Mouse (Mus musculus) adrenal gland, postnatal 4 days (tissue): Measurements from ENCODE around the gene B4gat1. TPM values are rescaled to one million over a fixed set of nuclear protein-coding genes. Genes with fewer than 3 reads are reported as not detected.

Experiments used
- DNase-seq, 2 experiments: peaks; one replicate each; pipeline ENCODE4 v3.0.0; 2021 to 2022; ENCODE audit warnings: low spot score in 2 of 2, mixed read lengths in 2 of 2
- total RNA-seq, 2 experiments: library from RNA; stranded (reverse); gene quantifications; 2 replicates each; pipeline ENCODE4 v1.2.3; 2021

Gene B4gat1
- total RNA-seq, 2 experiments from 2014 or later = 48.0 to 49.0 TPM

- DNase-seq = peak; percentile 76 to 84
These were observed 14.8 kb upstream of the B4gat1 start, which contains the start of gene Slc29a2 for GRCm38 (mm10) chr19:5023621-5024479. Slc29a2 (plus strand) TSS chr19:5023860.

DNA sequence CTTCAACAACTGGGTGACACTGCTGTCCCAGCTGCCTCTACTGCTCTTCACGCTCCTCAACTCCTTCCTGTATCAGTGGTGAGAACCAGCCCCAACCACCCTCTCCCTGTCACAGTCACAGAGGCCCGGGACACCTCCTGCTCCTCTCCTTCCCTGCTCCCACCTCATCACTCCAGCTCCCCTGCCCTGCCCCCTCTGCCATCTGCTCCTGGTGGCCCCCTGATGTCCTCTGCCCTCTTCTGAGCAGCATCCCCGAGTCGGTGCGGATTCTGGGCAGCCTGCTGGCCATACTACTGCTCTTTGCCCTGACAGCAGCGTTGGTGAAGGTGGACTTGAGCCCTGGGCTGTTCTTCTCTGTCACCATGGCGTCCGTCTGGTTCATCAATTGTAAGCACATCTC, 12.5 kb upstream of the B4gat1 start:
- no peak for DNase-seq

DNA sequence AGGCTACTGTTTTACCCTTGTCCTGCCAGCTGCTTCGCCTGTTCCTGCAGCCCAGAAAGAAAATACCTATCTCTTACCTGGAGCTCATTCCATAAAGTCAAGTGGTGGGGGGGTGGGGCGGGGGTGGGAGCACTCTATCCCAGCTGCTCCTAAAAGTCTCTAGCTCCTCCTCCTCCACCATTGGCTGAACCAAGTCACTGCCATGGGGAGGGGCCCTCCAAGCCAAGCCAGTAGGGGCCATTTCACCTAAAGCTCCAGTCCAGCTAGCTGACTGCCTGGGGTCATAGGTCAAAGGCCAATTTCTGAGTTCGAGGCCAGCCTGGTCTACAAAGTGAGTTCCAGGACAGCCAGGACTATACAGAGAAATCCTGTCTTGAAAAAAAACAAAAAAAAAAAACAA, 5.9 kb upstream of the B4gat1 start:
- DNase-seq = no peak

DNA sequence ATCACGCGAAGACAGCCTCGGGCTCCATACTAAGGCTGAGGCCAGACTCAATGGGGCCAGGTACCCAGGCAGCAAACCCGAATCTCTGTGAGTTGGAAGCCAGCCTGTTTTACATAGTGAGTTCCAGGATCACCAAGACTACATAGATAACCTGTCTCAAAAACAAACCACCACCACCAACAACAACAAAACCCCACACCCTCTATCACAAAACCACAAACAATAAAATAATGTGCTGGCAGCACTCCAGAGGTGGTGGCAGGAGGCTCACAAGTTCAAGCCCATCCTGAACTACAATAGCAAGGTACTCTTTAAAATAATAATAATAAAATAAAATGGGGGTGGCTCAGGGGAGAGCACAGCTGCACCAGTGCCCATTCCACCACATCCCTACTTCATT, 2.0 kb upstream of the B4gat1 start:
- no peak for DNase-seq

GRCm38 (mm10) chr19:5037678-5038571, 701 bp upstream of the B4gat1 start:
- DNase-seq = peak in 1 of 2 experiments; percentile 63

DNA sequence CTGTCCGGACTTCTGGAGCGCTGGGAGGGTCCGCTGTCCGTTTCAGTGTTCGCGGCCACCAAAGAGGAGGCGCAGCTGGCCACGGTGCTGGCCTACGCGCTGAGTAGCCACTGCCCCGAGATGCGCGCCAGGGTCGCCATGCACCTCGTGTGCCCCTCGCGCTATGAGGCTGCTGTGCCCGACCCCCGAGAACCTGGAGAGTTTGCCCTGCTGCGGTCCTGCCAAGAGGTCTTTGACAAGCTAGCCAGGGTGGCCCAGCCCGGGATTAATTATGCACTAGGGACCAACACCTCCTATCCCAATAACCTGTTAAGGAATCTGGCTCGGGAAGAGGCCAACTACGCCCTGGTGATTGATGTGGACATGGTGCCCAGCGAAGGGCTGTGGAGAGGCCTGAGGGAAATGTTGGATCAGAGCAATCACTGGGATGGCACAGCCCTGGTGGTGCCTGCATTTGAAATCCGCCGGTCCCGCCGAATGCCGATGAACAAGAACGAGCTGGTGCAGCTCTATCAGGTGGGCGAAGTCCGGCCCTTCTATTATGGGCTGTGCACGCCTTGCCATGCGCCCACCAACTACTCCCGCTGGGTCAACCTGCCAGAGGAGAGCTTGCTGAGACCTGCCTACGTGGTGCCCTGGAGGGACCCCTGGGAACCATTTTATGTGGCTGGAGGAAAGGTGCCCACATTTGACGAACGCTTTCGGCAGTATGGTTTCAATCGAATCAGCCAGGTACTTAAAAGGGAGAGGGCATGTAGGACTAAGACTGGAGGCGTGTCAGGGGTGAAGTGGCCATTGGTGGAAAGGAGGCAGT, 882 bp downstream of the B4gat1 start:
- DNase-seq = no peak

DNA sequence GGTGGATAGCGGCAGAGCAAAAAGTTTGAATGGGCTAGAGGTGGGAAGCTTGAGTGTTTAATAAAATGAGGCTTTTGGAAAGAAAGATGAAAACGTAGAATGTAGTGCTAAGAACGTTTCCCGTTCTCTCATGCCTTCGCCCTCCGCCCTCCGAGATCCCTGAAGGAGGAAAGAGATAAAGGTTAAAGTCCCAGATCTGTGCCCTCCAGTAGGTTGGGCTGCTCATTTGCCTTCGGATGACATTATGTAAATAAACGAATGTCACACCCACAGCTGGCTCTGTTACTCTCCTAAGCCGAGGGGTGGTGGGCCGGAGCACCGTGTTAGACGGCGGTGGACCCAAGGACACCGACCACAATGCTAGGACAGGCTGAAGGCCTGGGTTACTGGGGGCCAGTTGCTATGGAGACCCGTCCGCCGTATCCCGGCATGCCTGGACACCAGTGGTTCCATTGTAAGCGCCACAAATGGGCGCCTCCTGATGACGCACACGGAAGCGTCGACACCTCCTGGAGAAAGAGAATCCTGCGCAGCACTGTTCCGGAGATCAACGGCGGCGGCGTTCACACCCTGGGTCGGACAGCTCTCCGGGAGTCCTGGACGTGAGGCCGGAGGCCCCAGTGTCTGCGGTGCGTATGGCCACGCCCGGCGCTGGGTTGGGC, 2.4 kb downstream of the B4gat1 start, which contains the start of gene Brms1:
Gene Brms1 (plus strand): TSS at position 493 of the 662 bp plus-strand sequence.
- DNase-seq = peak; percentile 73 to 86

DNA sequence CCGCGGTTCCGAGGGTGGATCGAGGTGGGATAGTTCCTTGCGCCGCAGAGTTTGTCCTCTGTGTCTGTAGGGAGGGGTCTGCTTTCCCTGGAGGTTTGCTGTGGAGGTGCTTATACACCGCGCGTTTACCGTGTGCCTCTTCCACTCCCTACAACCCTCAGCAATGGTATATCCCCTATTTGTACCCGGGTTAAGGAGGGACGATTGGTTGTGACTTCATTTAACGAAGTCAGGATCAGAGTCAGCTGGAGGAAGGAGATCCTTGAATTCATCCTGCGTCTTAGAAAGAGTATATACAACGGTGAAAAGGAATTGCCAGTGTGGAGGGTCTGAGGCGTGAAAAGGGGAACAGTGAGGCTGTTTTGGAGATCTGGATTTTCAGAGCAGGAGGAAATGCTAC, 3.0 kb downstream of the B4gat1 start:
- no peak for DNase-seq

GRCm38 (mm10) chr19:5045531-5045930, 6.9 kb downstream of the B4gat1 start:
- DNase-seq = no peak

DNA sequence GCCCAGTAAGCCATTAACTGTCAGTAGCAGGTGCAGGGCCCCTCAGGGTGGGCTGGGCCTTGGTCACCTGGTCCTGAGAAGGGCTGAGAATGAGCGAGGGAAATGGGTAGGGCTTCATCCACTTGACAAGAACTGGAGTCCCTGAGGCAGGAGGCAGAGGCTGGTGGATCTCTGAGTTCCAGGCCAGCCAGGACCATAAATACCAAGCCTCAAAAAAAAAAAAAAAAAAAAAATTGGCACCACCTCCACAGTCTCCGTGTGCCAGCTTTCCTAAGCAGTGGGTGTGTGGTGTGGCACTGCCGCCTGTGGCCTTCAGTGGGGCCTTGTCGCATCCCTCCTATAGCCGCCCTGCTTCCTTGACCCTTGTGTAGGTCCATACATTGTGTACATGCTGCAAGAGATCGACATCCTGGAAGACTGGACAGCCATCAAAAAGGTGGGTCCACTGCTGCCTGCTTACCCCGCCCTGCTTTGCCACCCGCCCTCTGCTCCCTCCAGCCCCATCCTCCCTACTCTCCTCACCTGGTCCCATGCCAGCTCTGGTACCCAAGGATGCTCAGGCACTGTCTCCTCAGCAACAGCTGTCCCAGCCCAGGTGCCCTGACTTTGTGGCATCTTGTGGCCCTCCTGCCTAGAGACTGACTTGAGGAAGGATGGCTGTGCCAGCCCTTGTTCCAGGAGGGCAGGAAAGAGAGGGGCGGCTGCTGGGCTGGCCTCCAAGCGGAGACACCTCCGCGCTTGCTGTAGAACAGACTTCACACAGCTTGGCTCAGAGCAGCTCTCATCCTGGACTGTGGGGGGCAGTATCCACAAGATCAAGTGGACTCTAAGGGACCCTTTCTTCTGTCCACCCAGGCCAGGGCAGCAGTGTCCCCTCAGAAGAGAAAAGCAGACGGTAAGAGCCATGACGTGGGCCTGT, 9.8 kb downstream of the B4gat1 start:
- DNase-seq = no peak

- DNase-seq = no peak
These were observed 10.7 kb downstream of the B4gat1 start for GRCm38 (mm10) chr19:5049325-5049724.

DNA sequence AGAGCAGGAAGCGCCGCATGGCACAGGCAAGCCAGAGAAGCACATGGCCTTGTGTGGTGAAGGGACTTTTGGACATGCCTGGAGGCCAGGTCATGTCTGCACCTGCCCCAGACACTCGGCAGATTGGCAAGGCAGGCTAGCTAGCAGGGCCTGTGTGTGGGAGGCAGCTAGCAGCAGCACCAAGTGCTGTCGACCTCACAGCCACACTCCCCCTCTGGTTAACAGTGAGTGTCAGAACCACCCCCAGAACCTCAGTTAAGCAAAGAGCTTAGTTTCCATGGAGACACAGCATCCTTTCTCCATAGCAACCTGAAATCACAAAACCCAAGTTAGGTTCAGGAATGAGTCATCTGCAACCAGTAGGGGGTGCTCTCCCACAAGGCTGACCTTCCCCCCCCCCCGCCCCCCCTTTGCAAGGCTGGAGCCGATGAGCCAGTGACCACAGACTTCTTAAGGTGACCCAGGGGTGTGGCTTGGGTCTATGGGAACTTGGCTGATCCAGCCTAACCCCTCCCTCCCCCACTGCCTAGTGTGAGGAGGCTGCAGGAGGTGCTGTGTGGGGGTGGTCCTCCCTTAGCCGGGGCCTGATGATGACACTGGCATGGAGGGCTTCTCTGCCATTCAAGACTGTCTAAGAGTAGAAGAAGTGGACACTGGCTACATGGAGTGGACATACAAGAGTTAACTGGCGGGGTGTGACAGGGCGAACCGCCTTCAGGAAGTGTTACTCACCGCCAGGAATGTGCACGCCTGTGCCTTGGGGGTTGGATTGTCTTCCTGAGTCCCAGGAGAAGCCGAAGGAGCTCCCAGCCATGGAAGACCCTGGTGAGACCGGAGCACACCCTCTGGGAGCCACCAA, 11.7 kb downstream of the B4gat1 start, which contains the start of gene Rin1:
Gene Rin1 (plus strand): TSS at position 435 of the 859 bp plus-strand sequence.
- DNase-seq = no peak

DNA sequence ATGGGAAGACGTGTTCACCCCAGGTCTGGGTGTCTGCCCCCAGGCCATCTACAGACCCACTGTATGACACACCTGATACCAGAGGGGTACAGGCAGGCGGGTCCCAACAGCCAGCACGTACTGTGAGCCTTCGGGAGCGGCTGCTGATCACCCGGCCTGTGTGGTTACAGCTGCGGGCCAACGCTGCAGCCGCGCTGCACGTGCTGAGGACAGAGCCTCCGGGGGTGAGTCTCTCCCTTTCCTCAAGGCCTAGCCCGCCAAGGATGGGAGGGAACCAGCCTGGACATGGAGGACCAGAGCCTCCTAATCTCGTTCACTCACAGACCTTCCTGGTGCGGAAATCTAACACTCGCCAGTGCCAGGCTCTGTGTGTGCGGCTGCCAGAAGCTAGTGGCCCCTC, 12.4 kb downstream of the B4gat1 start:
- no peak for DNase-seq

- DNase-seq = no peak
These were observed 12.9 kb downstream of the B4gat1 start for GRCm38 (mm10) chr19:5051515-5051914.

- DNase-seq = no peak
These were observed 13.7 kb downstream of the B4gat1 start for GRCm38 (mm10) chr19:5052166-5052822.

- DNase-seq = no peak
These were observed 14.2 kb downstream of the B4gat1 start for GRCm38 (mm10) chr19:5052853-5053252.

DNA sequence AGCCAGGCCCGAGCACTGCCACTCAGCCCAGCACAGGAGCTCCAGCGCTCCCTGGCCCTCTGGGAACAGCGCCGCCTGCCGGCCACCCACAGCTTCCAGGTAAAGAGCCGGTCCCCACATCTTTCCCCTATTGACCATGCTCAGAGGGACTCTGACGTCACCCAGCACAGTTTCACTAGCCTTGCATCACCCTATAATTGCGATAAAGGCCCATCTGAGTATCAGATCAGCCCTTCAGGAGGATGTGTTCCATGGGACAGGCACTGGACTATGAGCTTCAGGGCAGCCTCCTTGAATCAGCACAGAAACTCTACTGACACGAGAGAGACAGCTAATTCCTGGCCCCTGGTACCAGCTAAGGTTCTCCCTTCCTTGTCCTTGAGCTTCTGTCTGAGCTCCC, 15.3 kb downstream of the B4gat1 start:
- DNase-seq = no peak

DNA sequence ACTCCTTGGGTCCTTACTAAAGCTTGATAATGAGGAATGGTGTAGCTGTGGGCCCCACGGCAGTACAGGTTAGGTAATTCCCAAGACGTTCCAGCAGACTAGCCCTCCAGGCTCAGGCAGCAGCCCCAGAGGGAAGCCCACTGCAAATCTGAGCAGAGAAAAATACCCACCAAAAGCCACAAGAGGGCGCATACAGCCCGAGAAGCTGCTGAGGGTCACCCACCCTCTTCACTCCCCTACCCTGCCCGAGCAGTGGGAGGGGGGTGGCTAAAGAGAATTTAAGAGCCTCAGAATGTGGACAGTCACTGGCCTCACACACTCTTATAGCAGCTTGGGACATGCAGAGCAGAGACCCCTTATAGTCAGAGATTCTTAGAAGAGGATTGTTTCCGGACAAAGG, 17.6 kb downstream of the B4gat1 start:
- no peak for DNase-seq
